ENCODE assay signal across 20 mouse cellular contexts in genomic region chr9:60126961-60127360, GRCm38 (mm10).
"Had no signal": no experiment of that assay in that cellular context is flagged by ENCODE, and none has a peak within 500 bp of the region (broad histone marks: within the 10 kb centered on the region; RNA-seq: fewer than 3 reads in every experiment).

No protein-coding gene starts in this region.

- H3K36me3 ChIP-seq: midbrain, embryonic 10.5 days; midbrain, embryonic 12.5 days; neural tube, embryonic 13.5 days; neural tube, embryonic 15.5 days had no signal

- ATAC-seq: liver, postnatal 0 days; midbrain, embryonic 16.5 days had no signal

- H3K27me3 ChIP-seq: midbrain, embryonic 12.5 days; neural tube, embryonic 13.5 days; neural tube, embryonic 15.5 days had no signal

- DNase-seq: liver, postnatal 0 days; lung, adult 2 months; lung, postnatal 14 days; lung, postnatal 36 days; midbrain, embryonic 14.5 days; retina, postnatal 1 day; right cerebral cortex, adult 18-20 months; right cerebral cortex, postnatal 25 days; right cerebral cortex, postnatal 4 days; spleen, adult 18-20 months; thymus, adult 18-20 months; thymus, postnatal 14 days; thymus, postnatal 36 days had no signal

- H3K4me2 ChIP-seq: midbrain, embryonic 12.5 days; neural tube, embryonic 13.5 days; neural tube, embryonic 15.5 days had no signal

- H3K9ac ChIP-seq: liver, postnatal 0 days; midbrain, embryonic 12.5 days; neural tube, embryonic 13.5 days; neural tube, embryonic 15.5 days had no signal

- H3K9me3 ChIP-seq: midbrain, embryonic 10.5 days; midbrain, embryonic 12.5 days; neural tube, embryonic 13.5 days; neural tube, embryonic 15.5 days had no signal

- H3K27ac ChIP-seq: macrophage; midbrain, embryonic 10.5 days; midbrain, embryonic 12.5 days; neural tube, embryonic 13.5 days; neural tube, embryonic 15.5 days had no signal

- H3K4me3 ChIP-seq: midbrain, embryonic 10.5 days; midbrain, embryonic 12.5 days; myocyte; neural tube, embryonic 13.5 days; neural tube, embryonic 15.5 days had no signal
